Mouse (Mus musculus) spleen, adult 2 months (tissue): ENCODE results near the gene Slc35f2.

Experiments
- CTCF ChIP-seq: fragments of 200-500 bp; IDR thresholded peaks from 2 replicates; pipeline ENCODE4 v1.5.1; 2011; ENCODE audit warnings: mild to moderate bottlenecking, inconsistent platforms; ENCODE audit not compliant: insufficient read depth, insufficient read length, insufficient replicate concordance; ENCODE audit errors: extremely low read depth
- POLR2A ChIP-seq: fragments of 200-500 bp; IDR thresholded peaks from 2 replicates; pipeline ENCODE4 v1.6.1; 2011; ENCODE audit warnings: low read depth, low read length, inconsistent platforms

GRCm38 (mm10) chr9:53750899-53751298 is 20.4 kb upstream of the Slc35f2 start:
- TF ChIP-seq POLR2A: no peak
- no peak for TF ChIP-seq CTCF
